14 mouse cellular contexts compared by ENCODE assay signal in genomic region chr11:3427697-3428230, GRCm38 (mm10).
"Had no signal": no experiment of that assay in that cellular context is flagged by ENCODE, and none has a peak within 500 bp of the region (broad histone marks: within the 10 kb centered on the region; RNA-seq: fewer than 3 reads in every experiment).

No protein-coding gene starts in this region.

- H3K4me2 ChIP-seq: limb, embryonic 15.5 days; liver, embryonic 13.5 days; lung, embryonic 15.5 days; midbrain, embryonic 12.5 days; neural tube, embryonic 13.5 days had no signal

- H3K9me3 ChIP-seq: limb, embryonic 15.5 days; liver, embryonic 13.5 days; lung, embryonic 15.5 days; neural tube, embryonic 13.5 days had no signal

- H3K4me1 ChIP-seq: limb, embryonic 15.5 days; liver, embryonic 13.5 days; lung, embryonic 15.5 days; midbrain, embryonic 12.5 days; neural tube, embryonic 13.5 days had no signal

- H3K27me3 ChIP-seq: limb, embryonic 15.5 days; liver, embryonic 13.5 days; lung, embryonic 15.5 days; midbrain, embryonic 12.5 days; neural tube, embryonic 13.5 days had no signal

- DNase-seq: layer of hippocampus, postnatal 36 days; liver, embryonic 13.5 days; liver, postnatal 0 days; lung, postnatal 14 days; thymus, postnatal 4 days had no signal

- H3K4me3 ChIP-seq: limb, embryonic 15.5 days; liver, embryonic 13.5 days; lung, embryonic 15.5 days; midbrain, embryonic 12.5 days; neural tube, embryonic 13.5 days had no signal

- H3K9ac ChIP-seq: limb, embryonic 15.5 days; liver, embryonic 13.5 days; liver, postnatal 0 days; lung, embryonic 15.5 days; midbrain, embryonic 12.5 days; neural tube, embryonic 13.5 days had no signal

- ATAC-seq: hindbrain, embryonic 16.5 days; inflammation-experienced regulatory T-cells, adult 6 months; intestine, postnatal 0 days; liver, postnatal 0 days; midbrain, embryonic 16.5 days had no signal

- H3K27ac ChIP-seq: limb, embryonic 15.5 days; liver, embryonic 13.5 days; lung, embryonic 15.5 days; midbrain, embryonic 12.5 days; neural tube, embryonic 13.5 days; stomach, postnatal 0 days had no signal
